Mouse (Mus musculus) C2C12 (cell line): ENCODE measurements around the gene Acbd7.

Experiments
- CEBPB ChIP-seq: IDR thresholded peaks from one replicate; pipeline ENCODE4 v1.6.1; 2011; ENCODE audit warnings: low read depth, mild to moderate bottlenecking, control low read depth, moderate library complexity
- CTCF ChIP-seq: IDR thresholded peaks from one replicate; pipeline ENCODE4 v1.5.1; 2011; ENCODE audit not compliant: control insufficient read depth, insufficient read depth, insufficient read length
- FOSL1 ChIP-seq: IDR thresholded peaks from one replicate; pipeline ENCODE4 v1.8.0; 2011; ENCODE audit warnings: mild to moderate bottlenecking, low read length; ENCODE audit not compliant: poor library complexity, insufficient read depth, severe bottlenecking
- MAX ChIP-seq: IDR thresholded peaks from one replicate; pipeline ENCODE4 v1.6.1; 2011; ENCODE audit warnings: mild to moderate bottlenecking, control low read depth
- MYOD1 ChIP-seq: IDR thresholded peaks from one replicate; pipeline ENCODE4 v1.6.1; 2011; ENCODE audit warnings: low read depth; ENCODE audit not compliant: control insufficient read depth, insufficient read length
- USF1 ChIP-seq: IDR thresholded peaks from one replicate; pipeline ENCODE4 v1.6.1; 2011; ENCODE audit warnings: low read depth, mild to moderate bottlenecking, control low read depth, moderate library complexity

- TF ChIP-seq CTCF (no peak), USF1 (no peak), MAX (no peak), CEBPB (no peak), MYOD1 (no peak), FOSL1 (no peak)
These were observed at the start of gene Acbd7 for GRCm38 (mm10) chr2:3335611-3336301.
